Mouse (Mus musculus) embryonic stem cell, embryonic (primary cell): Measurements from ENCODE around the gene Gale.

Experiments used
- CTCF ChIA-PET, 4 experiments: fragments of 300-600 bp in 2 of 4; fragments of 350-600 bp in 2 of 4; sonication (Branson Sonifier 250); formaldehyde crosslinking; loops; one replicate each; lab custom pipeline; 2022; ENCODE audit warnings: inconsistent platforms in 2 of 4; lab: Charles Lee
- POLR2A ChIA-PET, 4 experiments: fragments of 300-600 bp in 2 of 4; fragments of 350-600 bp in 2 of 4; sonication (Branson Sonifier 250); formaldehyde crosslinking; loops; one replicate each; lab custom pipeline; 2022; ENCODE audit warnings: antibody characterized with exemption in 4 of 4, inconsistent platforms in 1 of 4; lab: Charles Lee

The Gale gene

DNA sequence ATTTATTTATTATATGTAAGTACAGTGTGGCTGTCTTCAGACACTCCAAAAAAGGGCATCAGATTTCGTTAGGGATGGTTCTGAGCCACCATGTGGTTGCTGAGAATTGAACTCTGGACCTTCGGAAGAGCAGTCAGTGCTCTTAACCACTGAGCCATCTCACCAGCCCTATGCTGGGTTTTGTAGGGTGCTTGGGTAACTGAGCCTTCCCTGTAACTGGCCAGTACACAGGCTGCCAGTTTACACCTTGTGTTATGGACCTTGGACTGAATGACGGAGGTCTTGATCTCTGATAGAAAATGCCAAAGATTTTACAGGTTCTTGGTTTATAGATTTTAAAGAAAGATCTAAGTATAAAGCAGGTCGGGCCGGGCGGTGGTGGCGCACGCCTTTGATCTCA is 33.3 kb upstream of the Gale start:
- ChIA-PET POLR2A (interaction anchor here in 2 of 4 experiments (0.8 to 2.2 kb wide), 4 partner anchors 9 to 57 kb away, joined by 3 to 14 read pairs (median 7); partner anchors contain the start of gene Fuca1 (in 2 of the 2)), CTCF (interaction anchor here in 2 of 4 experiments (0.6 to 4.7 kb wide), 6 partner anchors 10 to 128 kb away, joined by 3 to 31 read pairs (median 8); partner anchors contain the start of gene Fuca1 (in 2 of the 2))

DNA sequence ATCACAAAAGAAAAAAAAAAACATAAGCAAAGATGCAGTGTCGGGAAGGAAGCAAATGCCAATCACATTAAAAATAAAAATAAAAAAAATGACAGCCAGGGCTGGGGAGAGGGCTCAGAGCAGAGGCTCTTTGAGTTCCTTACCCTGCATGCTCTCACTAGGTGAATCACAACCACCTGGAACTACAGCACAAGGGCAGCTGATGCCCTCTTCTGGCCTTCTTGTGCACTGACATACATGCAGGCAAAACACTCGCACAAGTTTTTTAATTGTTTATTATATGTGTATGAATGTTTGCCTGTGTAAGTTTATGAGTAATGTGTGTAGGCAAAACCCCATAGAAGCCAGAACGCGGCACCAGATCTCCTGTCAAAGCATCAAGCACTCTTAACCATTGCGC is 31.7 kb upstream of the Gale start:
- CTCF ChIA-PET, result interaction anchor here in 3 of 4 experiments (0.6 to 4.7 kb wide), 10 partner anchors 12 to 337 kb away, joined by 3 to 31 read pairs (median 4); partner anchors contain the start of gene Fuca1 (in 2 of the 3)
- POLR2A ChIA-PET, result interaction anchor here (0.6 to 1.4 kb wide), 5 partner anchors 12 to 100 kb away, joined by 3 to 5 read pairs (median 4); partner anchors contain the start of gene Srsf10 (in 1 of the 4)

- POLR2A ChIA-PET, result interaction anchor here in 2 of 4 experiments (0.7 to 5.1 kb wide), 6 partner anchors 8 to 108 kb away, joined by 3 to 22 read pairs (median 6); partner anchors contain the start of gene Fuca1 (in 2 of the 2)
- CTCF ChIA-PET, result interaction anchor here in 3 of 4 experiments (0.5 to 3.8 kb wide), 4 partner anchors 15 to 237 kb away, joined by 3 to 28 read pairs (median 5); partner anchors contain the start of genes Fuca1 (in 2 of the 3) and E2f2 (in 1 of the 3)
Measured at GRCm38 (mm10) chr4:135934708-135935500, 28.6 kb upstream of the Gale start.

DNA sequence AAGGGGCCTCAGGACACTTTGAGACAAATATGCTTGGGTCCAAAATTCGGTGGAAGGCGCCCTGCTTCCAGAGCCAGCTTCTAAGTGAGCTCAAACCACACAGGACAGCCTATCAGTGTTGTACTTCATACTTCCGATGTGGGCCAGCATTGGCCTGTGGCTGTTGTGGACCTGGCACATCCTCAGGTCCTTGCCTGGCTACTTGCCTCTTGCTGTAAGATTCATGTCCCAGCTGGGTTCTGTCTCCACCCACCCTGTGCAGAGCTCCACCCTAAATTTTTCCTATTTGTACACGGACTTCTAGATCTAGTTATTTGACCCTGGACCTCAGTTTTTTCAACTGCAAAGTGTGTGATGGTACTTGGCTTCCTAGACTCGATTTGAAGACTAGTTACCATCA is 28.0 kb upstream of the Gale start:
- CTCF ChIA-PET, result interaction anchor here in 3 of 4 experiments (0.6 to 2.0 kb wide), 3 partner anchors 15 to 171 kb away, joined by 3 to 17 read pairs (median 7); partner anchors contain the start of gene Fuca1 (in 1 of the 3)
- POLR2A ChIA-PET, result interaction anchor here in 2 of 4 experiments (0.7 to 5.1 kb wide), 7 partner anchors 8 to 133 kb away, joined by 3 to 22 read pairs (median 9); partner anchors contain the start of gene Fuca1 (in 2 of the 2)

DNA sequence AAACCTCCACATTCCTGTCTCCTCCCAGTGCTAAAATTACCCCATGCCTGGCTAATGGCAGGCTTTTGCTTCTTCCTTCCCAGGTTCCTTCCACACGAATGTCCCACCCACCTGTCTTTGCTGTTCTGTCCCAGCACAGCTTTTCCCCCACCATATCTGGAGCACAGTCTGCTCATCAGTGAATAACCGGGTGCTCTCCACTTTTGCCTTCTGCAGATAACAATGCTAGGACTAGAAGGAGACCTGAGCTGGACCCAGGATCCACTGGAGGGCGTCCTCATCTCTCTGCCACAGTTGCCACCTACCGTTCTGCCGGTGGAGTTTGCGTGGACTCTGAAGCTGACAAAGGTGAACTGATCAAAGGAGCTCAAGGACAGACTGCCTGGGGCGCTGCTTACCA is 24.7 kb upstream of the Gale start:
- POLR2A ChIA-PET, result interaction anchor here in 2 of 4 experiments (0.5 to 5.1 kb wide), 21 partner anchors 9 to 587 kb away, joined by 3 to 22 read pairs (median 4); partner anchors contain the start of genes Fuca1 (in 2 of the 2), Srsf10 (in 2 of the 2), Cnr2 (in 1 of the 2) and E2f2 (in 1 of the 2)
- CTCF ChIA-PET, result interaction anchor here in 3 of 4 experiments (0.5 to 3.4 kb wide), 19 partner anchors 12 to 272 kb away, joined by 3 to 23 read pairs (median 4); partner anchors contain the start of gene Fuca1 (in 3 of the 3)

DNA sequence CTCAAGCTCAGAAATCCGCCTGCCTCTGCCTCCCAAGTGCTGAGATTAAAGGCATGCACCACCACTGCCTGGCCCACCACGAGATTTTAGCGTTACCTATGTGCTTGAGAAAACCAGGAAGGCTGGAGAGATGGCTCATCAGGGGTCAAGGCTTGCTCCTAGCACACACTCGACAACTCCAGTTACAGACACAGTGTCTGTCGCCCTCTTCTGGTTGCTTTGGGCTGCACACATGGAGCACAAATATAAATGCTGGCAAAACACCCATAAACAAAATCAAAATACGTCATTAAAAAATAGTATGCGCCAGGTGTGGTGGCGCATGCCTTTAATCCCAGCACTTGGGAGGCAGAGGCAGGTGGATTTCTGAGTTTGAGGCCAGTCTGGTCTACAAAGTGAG is 22.5 kb upstream of the Gale start:
- CTCF ChIA-PET, result interaction anchor here (0.6 to 2.8 kb wide), 16 partner anchors 12 to 447 kb away, joined by 3 to 20 read pairs (median 4); partner anchors contain the start of gene Fuca1 (in 2 of the 4)
- POLR2A ChIA-PET, result interaction anchor here in 2 of 4 experiments (0.6 to 1.6 kb wide), 7 partner anchors 20 to 112 kb away, joined by 3 to 10 read pairs (median 4); partner anchors contain the start of genes Fuca1 (in 2 of the 2), Cnr2 (in 1 of the 2) and Rpl11 (in 1 of the 2)

DNA sequence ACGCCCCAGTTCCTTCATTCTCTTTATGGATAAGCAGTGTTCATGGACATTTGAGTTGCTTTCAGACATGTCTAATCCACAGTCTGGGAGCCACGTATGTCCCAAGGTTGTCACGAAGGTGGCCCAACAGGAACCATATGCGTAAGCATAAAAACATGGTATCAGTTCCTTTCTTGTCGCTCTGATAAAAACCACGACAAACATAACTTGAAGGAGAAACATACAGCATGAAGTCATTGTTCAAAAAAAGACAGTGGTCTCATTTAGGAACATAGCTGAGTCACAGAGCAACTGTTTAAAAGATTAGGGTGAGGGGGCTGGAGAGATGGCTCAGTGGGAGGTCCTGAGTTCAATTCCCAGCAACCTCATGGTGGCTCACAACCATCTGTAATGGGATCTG is 21.3 kb upstream of the Gale start:
- ChIA-PET CTCF (interaction anchor here in 1 of 4 experiments (1.4 to 1.7 kb wide), 2 partner anchors 14 to 139 kb away, joined by 3 read pairs; no protein-coding TSS in a partner anchor), POLR2A (interaction anchor here in 1 of 4 experiments (0.7 to 9.3 kb wide), 6 partner anchors 17 to 354 kb away, joined by 3 to 71 read pairs (median 4); partner anchors contain the start of genes Fuca1 and Gale)

- POLR2A ChIA-PET, result interaction anchor here in 3 of 4 experiments (0.6 to 9.3 kb wide), 7 partner anchors 11 to 88 kb away, joined by 3 to 71 read pairs (median 4); partner anchors contain the start of genes Fuca1 (in 1 of the 3), Gale (in 1 of the 3) and Srsf10 (in 1 of the 3)
- CTCF ChIA-PET, result interaction anchor here in 3 of 4 experiments (0.6 to 1.4 kb wide), 9 partner anchors 23 to 215 kb away, joined by 3 to 7 read pairs (median 3); partner anchors contain the start of genes Fuca1 (in 2 of the 3) and Il22ra1 (in 1 of the 3)
Measured at GRCm38 (mm10) chr4:135943389-135943788, 20.1 kb upstream of the Gale start.

GRCm38 (mm10) chr4:135945706-135946105 is 17.8 kb upstream of the Gale start:
- ChIA-PET POLR2A (interaction anchor here in 3 of 4 experiments (0.5 to 9.3 kb wide), 30 partner anchors 9 to 506 kb away, joined by 3 to 71 read pairs (median 4); partner anchors contain the start of genes Fuca1 (in 2 of the 3), Gale (in 2 of the 3), Pnrc2 (in 1 of the 3) and Rpl11 (in 1 of the 3)), CTCF (interaction anchor here (0.5 to 2.0 kb wide), 11 partner anchors 8 to 1651 kb away, joined by 3 to 6 read pairs (median 4); partner anchors contain the start of gene Fuca1 (in 2 of the 4))

DNA sequence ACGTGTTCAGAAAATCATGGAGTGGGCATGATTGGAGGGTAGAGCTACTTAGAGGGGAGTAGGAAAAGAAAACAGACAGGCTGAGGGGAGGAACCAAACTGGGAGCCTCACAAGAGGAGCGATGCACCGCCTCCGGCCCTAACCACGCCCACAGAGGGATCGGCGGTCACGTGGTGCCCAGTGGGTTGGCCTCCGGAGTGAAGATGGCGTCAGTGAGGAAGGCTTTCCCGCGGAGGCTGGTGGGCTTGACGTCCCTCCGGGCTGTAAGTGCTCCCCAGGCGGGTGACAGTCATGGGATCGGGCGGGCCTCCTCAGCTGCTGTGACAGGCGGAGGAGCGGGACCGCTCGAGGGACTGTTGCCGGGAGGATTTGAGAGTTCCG is 17.3 kb upstream of the Gale start, which contains the start of gene Hmgcl:
Hmgcl (plus strand) TSS at position 171 of the 381 bp plus-strand sequence.
- CTCF ChIA-PET, result interaction anchor here (0.5 to 2.0 kb wide), 15 partner anchors 8 to 1014 kb away, joined by 3 to 6 read pairs (median 4); partner anchors contain the start of gene Fuca1 (in 2 of the 4)
- POLR2A ChIA-PET, result interaction anchor here in 3 of 4 experiments (0.5 to 9.3 kb wide), 38 partner anchors 9 to 507 kb away, joined by 3 to 71 read pairs (median 4); partner anchors contain the start of genes Fuca1 (in 2 of the 3), Gale (in 2 of the 3), Pnrc2 (in 1 of the 3) and Rpl11 (in 1 of the 3)

- ChIA-PET POLR2A (interaction anchor here in 3 of 4 experiments (0.5 to 9.3 kb wide), 37 partner anchors 8 to 508 kb away, joined by 3 to 71 read pairs (median 4); partner anchors contain the start of genes Fuca1 (in 2 of the 3), Gale (in 2 of the 3), Pnrc2 (in 1 of the 3) and Rpl11 (in 1 of the 3)), CTCF (interaction anchor here in 3 of 4 experiments (0.6 to 2.0 kb wide), 11 partner anchors 9 to 1015 kb away, joined by 3 to 6 read pairs (median 4); partner anchors contain the start of gene Fuca1 (in 1 of the 3))
Measured at GRCm38 (mm10) chr4:135946659-135947301, 16.7 kb upstream of the Gale start.

GRCm38 (mm10) chr4:135948142-135948541 is 15.4 kb upstream of the Gale start:
- CTCF ChIA-PET, result interaction anchor here in 3 of 4 experiments (0.5 to 1.6 kb wide), 6 partner anchors 8 to 32 kb away, joined by 3 to 6 read pairs (median 4); partner anchors contain the start of gene Fuca1 (in 1 of the 3)

DNA sequence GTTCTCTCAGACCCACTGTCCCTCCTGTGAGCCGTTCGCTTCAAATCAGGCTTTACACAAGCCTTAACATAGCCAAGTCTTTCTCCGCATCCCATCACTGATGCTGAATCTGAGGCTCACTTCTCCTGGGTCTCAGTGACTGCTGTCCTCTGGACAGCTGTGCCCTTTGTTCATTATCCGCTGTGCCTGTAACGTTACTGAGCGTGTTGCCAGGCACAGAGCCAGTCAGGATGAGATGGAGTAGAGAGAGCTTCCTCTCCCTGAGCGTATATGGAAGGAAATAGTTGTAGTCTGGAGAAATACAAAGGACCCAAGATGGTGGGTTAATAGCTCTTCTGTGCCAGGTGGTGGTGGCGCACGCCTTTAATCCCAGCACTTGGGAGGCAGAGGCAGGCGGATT is 14.1 kb upstream of the Gale start:
- POLR2A ChIA-PET, result interaction anchor here in 3 of 4 experiments (0.7 to 9.3 kb wide), 6 partner anchors 9 to 54 kb away, joined by 3 to 71 read pairs (median 4); partner anchors contain the start of genes Gale (in 2 of the 3), Cnr2 (in 1 of the 3) and Fuca1 (in 1 of the 3)
- CTCF ChIA-PET, result interaction anchor here in 3 of 4 experiments (1.0 to 2.2 kb wide), 4 partner anchors 29 to 240 kb away, joined by 3 to 5 read pairs (median 3); partner anchors contain the start of gene Fuca1 (in 3 of the 3)

More at GRCm38 (mm10) chr4:135948142-135948541, 15.4 kb upstream of the Gale start:
- POLR2A ChIA-PET, result interaction anchor here in 3 of 4 experiments (0.5 to 9.3 kb wide), 6 partner anchors 10 to 80 kb away, joined by 3 to 71 read pairs (median 6); partner anchors contain the start of gene Gale (in 1 of the 3)

DNA sequence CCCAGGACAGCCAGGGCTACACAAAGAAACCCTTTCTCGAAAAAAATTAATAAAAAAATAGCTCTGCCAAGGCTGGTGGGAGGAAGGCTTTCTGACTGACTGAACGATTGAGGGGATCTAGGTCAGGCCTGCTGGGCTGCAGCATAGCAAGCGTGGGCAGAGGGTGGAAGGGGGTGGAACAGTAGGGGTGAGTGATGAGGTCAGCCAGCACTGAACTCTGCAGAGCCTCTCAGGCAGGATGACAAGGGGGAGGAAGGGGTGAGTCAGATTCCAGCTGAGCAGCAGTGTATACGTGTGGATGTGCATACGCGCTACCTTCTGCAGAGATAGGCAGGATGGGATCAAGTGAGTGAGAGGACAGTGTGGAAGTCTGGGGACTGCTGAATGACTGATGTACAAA is 13.6 kb upstream of the Gale start:
- CTCF ChIA-PET, result interaction anchor here in 3 of 4 experiments (1.0 to 2.2 kb wide), 4 partner anchors 11 to 241 kb away, joined by 3 to 5 read pairs (median 3); partner anchors contain the start of gene Fuca1 (in 2 of the 3)
- POLR2A ChIA-PET, result interaction anchor here in 3 of 4 experiments (0.6 to 9.3 kb wide), 7 partner anchors 9 to 101 kb away, joined by 3 to 71 read pairs (median 3); partner anchors contain the start of genes Gale (in 2 of the 3), Cnr2 (in 1 of the 3) and Fuca1 (in 1 of the 3)

- POLR2A ChIA-PET, result interaction anchor here in 3 of 4 experiments (0.6 to 9.3 kb wide), 7 partner anchors 8 to 101 kb away, joined by 3 to 71 read pairs (median 3); partner anchors contain the start of genes Gale (in 2 of the 3), Cnr2 (in 1 of the 3) and Fuca1 (in 1 of the 3)
- CTCF ChIA-PET, result interaction anchor here in 2 of 4 experiments (0.6 to 2.2 kb wide), 4 partner anchors 11 to 241 kb away, joined by 3 to 5 read pairs (median 3); partner anchors contain the start of gene Fuca1 (in 1 of the 2)
Measured at GRCm38 (mm10) chr4:135950365-135950764, 13.2 kb upstream of the Gale start.
